Comparison of ENCODE assay signal across 27 mouse cellular contexts in the genomic region with DNA sequence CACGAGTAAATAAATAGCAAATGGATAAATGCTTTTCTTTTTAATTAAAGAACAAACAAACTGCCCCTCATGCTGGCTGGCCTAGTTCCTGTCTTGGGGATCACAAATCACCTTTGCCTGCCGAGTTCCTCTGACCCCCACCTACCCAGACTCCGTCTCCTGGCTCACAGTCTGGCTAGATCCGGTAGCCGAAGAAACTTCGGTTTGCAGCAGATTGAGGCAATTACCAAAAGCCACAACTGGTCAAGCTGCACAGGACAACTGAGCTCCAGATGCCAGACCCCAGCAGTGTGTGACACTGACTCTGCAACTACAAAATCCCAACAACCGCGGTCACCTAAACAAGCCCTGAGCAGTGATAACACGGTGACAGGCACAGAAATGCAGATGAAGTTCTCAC. TPM values are rescaled to one million over a fixed set of nuclear protein-coding genes. Genes with fewer than 3 reads are reported as not detected.
DNase-seq lines count a peak whose midpoint lies in the region; ATAC-seq and TF ChIP-seq lines count a peak whose summit lies in the region.
"Had no signal": no experiment of that assay in that cellular context is flagged by ENCODE, and none has a peak within 500 bp of the region (broad histone marks: within the 10 kb centered on the region; RNA-seq: fewer than 3 reads in every experiment).

No protein-coding gene starts in this region.

- H3K9me3 ChIP-seq in hindbrain, embryonic 10.5 days: no peaks in the 10 kb centered on the region
- H3K9me3 ChIP-seq in hindbrain, embryonic 11.5 days (ENCODE audit: control insufficient read depth, low read length): no peaks in the 10 kb centered on the region
- H3K9me3 ChIP-seq in ES-Bruce4 (replicated peaks; ENCODE audit: control insufficient read depth, insufficient read depth, low read length, poor library complexity, severe bottlenecking): no peaks in the 10 kb centered on the region
- no peaks in the 10 kb centered on the region for H3K9me3 ChIP-seq in embryonic facial prominence, embryonic 11.5 days (replicated peaks; ENCODE audit: control insufficient read depth, low read length)
- no peaks in the 10 kb centered on the region for H3K9me3 ChIP-seq in limb, embryonic 12.5 days
- H3K9me3 ChIP-seq: heart, embryonic 12.5 days; hindbrain, embryonic 12.5 days; liver, embryonic 15.5 days; midbrain, embryonic 12.5 days; neural tube, embryonic 15.5 days; stomach, embryonic 15.5 days had no signal

- no peak for TF ChIP-seq POLR2A in ES-Bruce4 (IDR thresholded peaks at IDR 0.05; ENCODE audit: insufficient read depth, low read length)

- H3K4me3 ChIP-seq in hindbrain, embryonic 10.5 days: no peak overlapping the region
- no peak overlapping the region for H3K4me3 ChIP-seq in hindbrain, embryonic 11.5 days (ENCODE audit: low read depth, low read length)
- H3K4me3 ChIP-seq in ES-Bruce4 (ENCODE audit: low read depth, low read length): no peak overlapping the region
- H3K4me3 ChIP-seq in embryonic facial prominence, embryonic 11.5 days (ENCODE audit: low read depth, low read length): no peak overlapping the region
- no peak overlapping the region for H3K4me3 ChIP-seq in limb, embryonic 12.5 days (replicated peaks)
- H3K4me3 ChIP-seq: heart, embryonic 12.5 days; hindbrain, embryonic 12.5 days; liver, embryonic 15.5 days; midbrain, embryonic 12.5 days; neural tube, embryonic 15.5 days; stomach, embryonic 15.5 days had no signal

- H3K4me1 ChIP-seq in hindbrain, embryonic 10.5 days (replicated peaks): peaks cover 61% of the 10 kb centered on the region
- H3K4me1 ChIP-seq in hindbrain, embryonic 11.5 days (replicated peaks; ENCODE audit: control insufficient read depth, insufficient read depth, low read length): no peaks in the 10 kb centered on the region
- peaks cover 15% of the 10 kb centered on the region for H3K4me1 ChIP-seq in ES-Bruce4 (ENCODE audit: control insufficient read depth, insufficient read depth, low read length)
- peaks cover 5% of the 10 kb centered on the region for H3K4me1 ChIP-seq in embryonic facial prominence, embryonic 11.5 days (ENCODE audit: control insufficient read depth, insufficient read depth, low read length)
- H3K4me1 ChIP-seq in limb, embryonic 12.5 days (replicated peaks): peaks cover 57% of the 10 kb centered on the region
- H3K4me1 ChIP-seq: liver, embryonic 15.5 days had no signal

- DNase-seq in hindbrain, embryonic 10.5 days (ENCODE audit: low spot score): no peak
- DNase-seq in hindbrain, embryonic 11.5 days (ENCODE audit: low spot score): no peak
- DNase-seq in embryonic facial prominence, embryonic 11.5 days (ENCODE audit: low spot score): peak; percentile 37
- DNase-seq in frontal cortex, postnatal 14 days (ENCODE audit: low spot score in 2 of 2): no peak
- DNase-seq: adrenal gland, postnatal 25 days; B cell, adult 2 months; cerebellum, adult 11-12 months; cerebellum, postnatal 14 days; gastrocnemius, postnatal 10 days; heart, postnatal 10 days; kidney, adult 18-20 months; kidney, postnatal 10 days; liver; lung, postnatal 14 days; right cerebral cortex, adult 18-20 months; right cerebral cortex, postnatal 4 days; thymus, adult 2 months had no signal

- H3K4me2 ChIP-seq in hindbrain, embryonic 11.5 days (replicated peaks; ENCODE audit: low read depth, low read length): no peak overlapping the region
- H3K4me2 ChIP-seq in embryonic facial prominence, embryonic 11.5 days (ENCODE audit: low read depth, low read length): no peak overlapping the region
- H3K4me2 ChIP-seq in limb, embryonic 12.5 days: no peak overlapping the region
- H3K4me2 ChIP-seq: heart, embryonic 12.5 days; hindbrain, embryonic 12.5 days; liver, embryonic 15.5 days; midbrain, embryonic 12.5 days; neural tube, embryonic 15.5 days; stomach, embryonic 15.5 days had no signal

- H3K27ac ChIP-seq in hindbrain, embryonic 10.5 days: 0 out of 2 replicates have a peak overlapping the region, but pooled peaks have one; percentile 29
- H3K27ac ChIP-seq in hindbrain, embryonic 11.5 days (ENCODE audit: low read depth, low read length): no peak overlapping the region
- peak overlapping the region; percentile 24; the same call in 1 of the 2 replicates for H3K27ac ChIP-seq in ES-Bruce4 (ENCODE audit: insufficient read depth, low read length)
- H3K27ac ChIP-seq in embryonic facial prominence, embryonic 11.5 days (replicated peaks; ENCODE audit: low read depth, low read length): 0 out of 2 replicates have a peak overlapping the region, but pooled peaks have one; percentile 35
- H3K27ac ChIP-seq in limb, embryonic 12.5 days: peak overlapping the region; percentile 67; the same call in 1 of the 2 replicates
- H3K27ac ChIP-seq: hindbrain, embryonic 12.5 days; liver, embryonic 15.5 days; midbrain, embryonic 12.5 days; neural tube, embryonic 15.5 days; stomach, embryonic 15.5 days had no signal

- no peak for ATAC-seq in hindbrain, embryonic 11.5 days (ENCODE audit: low FRiP score)
- no peak for ATAC-seq in embryonic facial prominence, embryonic 11.5 days (replicated peaks; ENCODE audit: insufficient number of reproducible peaks, low FRiP score, low TSS enrichment, low read depth)
- ATAC-seq in limb, embryonic 12.5 days (ENCODE audit: insufficient number of reproducible peaks, insufficient read depth, low FRiP score, low TSS enrichment, low read depth): no peak
- no peak for ATAC-seq in inflammation-experienced regulatory T-cells, adult 6 months

- no peak overlapping the region for H3K9ac ChIP-seq in hindbrain, embryonic 11.5 days (ENCODE audit: low read depth, low read length)
- H3K9ac ChIP-seq in ES-Bruce4 (ENCODE audit: low read depth, poor library complexity, severe bottlenecking): no peak overlapping the region
- 0 out of 2 replicates have a peak overlapping the region, but pooled peaks have one; percentile 13 for H3K9ac ChIP-seq in embryonic facial prominence, embryonic 11.5 days (replicated peaks; ENCODE audit: low read length)
- no peak overlapping the region for H3K9ac ChIP-seq in limb, embryonic 12.5 days (replicated peaks)
- H3K9ac ChIP-seq: heart, embryonic 12.5 days; hindbrain, embryonic 12.5 days; liver, embryonic 15.5 days; midbrain, embryonic 12.5 days; neural tube, embryonic 15.5 days; stomach, embryonic 15.5 days had no signal

- 31% methylated on average over 9 of the region's 9 CpGs for WGBS in hindbrain, embryonic 10.5 days
- WGBS in hindbrain, embryonic 11.5 days: 30% methylated on average over 9 of the region's 9 CpGs
- 18% methylated on average over 9 of the region's 9 CpGs for WGBS in embryonic facial prominence, embryonic 11.5 days
- WGBS in limb, embryonic 12.5 days: 15% methylated on average over 9 of the region's 9 CpGs

- no peak for TF ChIP-seq CTCF in ES-Bruce4 (IDR thresholded peaks at IDR 0.05; ENCODE audit: low read depth, low read length)

- H3K36me3 ChIP-seq in hindbrain, embryonic 10.5 days: 0 out of 2 replicates have a peak, but pooled peaks cover 5% of the 10 kb centered on the region
- H3K36me3 ChIP-seq in hindbrain, embryonic 11.5 days (ENCODE audit: control insufficient read depth, insufficient read depth, low read length): no peaks in the 10 kb centered on the region
- no peaks in the 10 kb centered on the region for H3K36me3 ChIP-seq in ES-Bruce4 (ENCODE audit: control insufficient read depth, insufficient read depth, low read length, poor library complexity, severe bottlenecking)
- no peaks in the 10 kb centered on the region; the same call in 1 of the 2 replicates for H3K36me3 ChIP-seq in embryonic facial prominence, embryonic 11.5 days (replicated peaks; ENCODE audit: control insufficient read depth, insufficient read depth, low read depth, low read length)
- peaks cover 18% of the 10 kb centered on the region for H3K36me3 ChIP-seq in limb, embryonic 12.5 days
- H3K36me3 ChIP-seq: heart, embryonic 12.5 days; hindbrain, embryonic 12.5 days; liver, embryonic 15.5 days; midbrain, embryonic 12.5 days; neural tube, embryonic 15.5 days; stomach, embryonic 15.5 days had no signal

- no peak for TF ChIP-seq EP300 in ES-Bruce4 (IDR thresholded peaks at IDR 0.05; ENCODE audit: insufficient read depth, low read depth, low read length)

- no peaks in the 10 kb centered on the region for H3K27me3 ChIP-seq in hindbrain, embryonic 10.5 days (ENCODE audit: insufficient read depth, poor library complexity, severe bottlenecking)
- H3K27me3 ChIP-seq in hindbrain, embryonic 11.5 days (ENCODE audit: control insufficient read depth, insufficient read depth, low read length): no peaks in the 10 kb centered on the region
- no peaks in the 10 kb centered on the region for H3K27me3 ChIP-seq in ES-Bruce4 (ENCODE audit: control insufficient read depth, insufficient read depth, low read length, poor library complexity, severe bottlenecking)
- no peaks in the 10 kb centered on the region for H3K27me3 ChIP-seq in embryonic facial prominence, embryonic 11.5 days (ENCODE audit: control insufficient read depth, insufficient read depth, low read length)
- H3K27me3 ChIP-seq in limb, embryonic 12.5 days: no peaks in the 10 kb centered on the region
- H3K27me3 ChIP-seq: CH12.LX; heart, embryonic 12.5 days; hindbrain, embryonic 12.5 days; liver, embryonic 15.5 days; midbrain, embryonic 12.5 days; neural tube, embryonic 15.5 days; stomach, embryonic 15.5 days had no signal

RNA-seq across cellular contexts. Expression of a gene that starts 34.8 kb away (rescaled TPM):
- polyA plus RNA-seq in hindbrain, embryonic 10.5 days (2016; fragmentation: Nextera tagmentation; extraction: Ambion mirVana): 23.7 and 25.1 TPM in 2 replicates
- polyA plus RNA-seq in hindbrain, embryonic 11.5 days (2014; fragmentation: Nextera tagmentation; extraction: Ambion mirVana): 15.2 and 17.0 TPM in 2 replicates
- 84.8 and 93.4 TPM in 2 replicates for polyA plus RNA-seq in ES-Bruce4 (2011; ENCODE audit: insufficient read depth, insufficient read length, low read depth, missing spikeins)
- 23.6 and 28.6 TPM in 2 replicates for polyA plus RNA-seq in embryonic facial prominence, embryonic 11.5 days (2014; fragmentation: Nextera tagmentation; extraction: Ambion mirVana)
- 49.3 and 58.3 TPM in 2 replicates for polyA plus RNA-seq in limb, embryonic 12.5 days (2016; fragmentation: Nextera tagmentation; extraction: Ambion mirVana)
- 1 to 10 TPM in 1 of 3 experiments, under 1 TPM in 2; 0.24 to 1.2 (median 0.78) TPM for polyA plus RNA-seq in inflammation-experienced regulatory T-cells, adult 6 months (2017; shearing (Covaris generic))
